Mouse (Mus musculus) midbrain, postnatal 0 days (tissue): ENCODE measurements around the gene Rab31. TPM values are rescaled to one million over a fixed set of nuclear protein-coding genes. Genes with fewer than 3 reads are reported as not detected.

Experiments used
- ATAC-seq: fragments of 200-750 bp; cut with Nextera tagmentation; 2 replicates; pipeline ENCODE4 v1.8.0; 2017; ENCODE audit warnings: moderate number of reproducible peaks, mild to moderate bottlenecking, moderate TSS enrichment, moderate library complexity; ENCODE audit not compliant: low FRiP score
- DNase-seq: peaks from one replicate; pipeline ENCODE4 v3.0.0-alpha.2; 2015; ENCODE audit warnings: low spot score
- H3K27ac ChIP-seq: fragments of 300-500 bp; sonication (generic); 2 replicates; pipeline ENCODE4 v1.5.1; 2014; ENCODE audit warnings: low read depth, mild to moderate bottlenecking, low read length, mixed read lengths
- H3K27me3 ChIP-seq: fragments of 300-500 bp; sonication (generic); 2 replicates; pipeline ENCODE4 v1.6.1; 2014; ENCODE audit warnings: low read length, control low read depth, mixed read lengths; ENCODE audit not compliant: insufficient read depth
- H3K36me3 ChIP-seq: fragments of 300-500 bp; sonication (generic); 2 replicates; pipeline ENCODE4 v1.6.1; 2014; ENCODE audit warnings: low read length, control low read depth, mixed read lengths; ENCODE audit not compliant: insufficient read depth
- H3K4me1 ChIP-seq: fragments of 300-500 bp; sonication (generic); 2 replicates; pipeline ENCODE4 v1.6.1; 2014; ENCODE audit warnings: mild to moderate bottlenecking, control low read depth, antibody characterized with exemption, low read length, mixed read lengths; ENCODE audit not compliant: insufficient read depth
- H3K4me2 ChIP-seq: fragments of 300-500 bp; sonication (generic); 2 replicates; pipeline ENCODE4 v1.6.1; 2014; ENCODE audit warnings: low read depth, mild to moderate bottlenecking, low read length, mixed read lengths; ENCODE audit not compliant: poor library complexity, severe bottlenecking
- H3K4me3 ChIP-seq: fragments of 300-500 bp; sonication (generic); 2 replicates; pipeline ENCODE4 v1.5.1; 2014; ENCODE audit warnings: low read depth, mild to moderate bottlenecking, low read length, moderate library complexity
- H3K9ac ChIP-seq: fragments of 300-500 bp; sonication (generic); replicated peaks from 2 replicates; pipeline ENCODE4 v1.6.1; 2014; ENCODE audit warnings: mild to moderate bottlenecking, low read length, moderate library complexity, mixed read lengths; ENCODE audit not compliant: poor library complexity, severe bottlenecking
- H3K9me3 ChIP-seq: fragments of 300-500 bp; sonication (generic); 2 replicates; pipeline ENCODE4 v1.6.1; 2016; ENCODE audit warnings: low read length, control low read depth
- CTCF ChIP-seq: IDR thresholded peaks from 2 replicates; pipeline ENCODE4 v1.5.1; 2016; ENCODE audit warnings: antibody characterized with exemption, mild to moderate bottlenecking
- WGBS: fragments of 180-500 bp; shearing (Covaris S2); extraction: QIAGEN DNeasy Blood & Tissue Kit; methylation state at CpG from one replicate; pipeline ENCODE4 v1.1.7; 2014; 5-methylcytosine and 5-hydroxymethylcytosine counted together
- polyA plus RNA-seq: library from polyadenylated mRNA; unstranded; fragments of >200 nt; fragmentation: Nextera tagmentation; extraction: Ambion mirVana; gene quantifications from 2 replicates; pipeline ENCODE4 v1.2.1, GENCODE M21; 2015
- total RNA-seq: library from RNA; depleted of rRNA; stranded (reverse); fragments of >200 nt; gene quantifications from 2 replicates; pipeline ENCODE4 v1.2.3, GENCODE M21; 2014; rRNA removed

Rab31 gene
- total RNA-seq (81.1 and 88.1 TPM in 2 replicates), polyA plus RNA-seq (66.8 and 67.6 TPM in 2 replicates)

DNA sequence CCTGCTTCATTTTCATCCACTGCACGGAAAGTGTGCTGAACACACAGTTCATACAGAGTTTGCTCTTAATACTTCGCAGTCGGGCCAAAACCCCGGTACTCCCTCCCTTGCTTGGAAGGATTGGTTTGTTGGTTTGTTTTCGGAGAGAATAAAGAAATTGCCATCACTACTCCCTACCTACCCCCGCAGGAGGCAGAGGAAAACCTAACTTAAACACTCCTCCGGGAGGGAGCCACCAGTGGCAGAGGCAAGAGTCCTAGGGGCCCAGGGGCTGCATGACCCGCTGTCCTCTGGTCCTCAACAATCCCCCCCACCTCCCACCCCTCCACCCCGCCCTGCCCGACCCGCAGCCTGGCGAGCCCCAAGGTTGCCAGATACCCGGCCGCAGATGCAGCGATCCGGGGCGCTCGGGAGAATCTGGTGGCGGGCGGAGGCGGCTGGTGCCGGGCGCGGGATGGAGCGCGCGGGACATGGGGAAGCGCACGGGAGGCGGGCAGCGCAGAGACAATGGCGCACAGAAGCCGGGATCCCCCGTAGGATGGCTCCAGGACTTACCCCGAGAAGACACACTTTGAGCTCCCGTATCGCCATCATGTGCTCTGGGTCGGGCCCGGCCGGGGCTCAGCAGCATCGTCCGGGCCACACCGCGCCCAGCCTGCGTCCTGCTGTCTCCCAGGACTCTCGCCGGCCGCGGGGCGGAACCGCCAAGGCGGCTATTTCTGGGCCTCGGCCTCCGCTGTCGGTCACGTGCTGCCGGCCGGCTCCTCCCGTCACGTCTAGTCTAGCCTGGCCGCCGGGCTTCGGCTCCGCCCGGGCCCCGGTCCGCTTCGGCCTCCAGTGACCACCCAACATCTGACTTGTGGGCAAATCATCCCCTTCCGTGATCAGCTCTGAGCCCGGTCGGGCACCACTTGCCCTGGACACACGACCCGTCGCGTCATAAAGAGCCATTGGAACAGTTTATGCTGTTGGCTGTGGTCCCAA, at the start of gene Rab31:
Gene Rab31, minus strand, starts transcription at position 802 of the 984 bp plus-strand sequence.
- Histone ChIP-seq H3K4me3 (peak within 1 kb of the TSS; percentile 89), H3K36me3 (no peaks in the 10 kb centered on the region), H3K4me1 (peaks cover 13% of the 10 kb centered on the region), H3K27me3 (no peaks in the 10 kb centered on the region), H3K9ac (peak within 1 kb of the TSS; percentile 84), H3K9me3 (no peaks in the 10 kb centered on the region), H3K27ac (peak within 1 kb of the TSS; percentile 70), H3K4me2 (peak within 1 kb of the TSS; percentile 94)
- peak; percentile 63 for DNase-seq
- peak; percentile 80 for ATAC-seq
- TF ChIP-seq CTCF, result no peak
- WGBS, result under 1% methylated on average over 74 of the region's 75 CpGs

DNA sequence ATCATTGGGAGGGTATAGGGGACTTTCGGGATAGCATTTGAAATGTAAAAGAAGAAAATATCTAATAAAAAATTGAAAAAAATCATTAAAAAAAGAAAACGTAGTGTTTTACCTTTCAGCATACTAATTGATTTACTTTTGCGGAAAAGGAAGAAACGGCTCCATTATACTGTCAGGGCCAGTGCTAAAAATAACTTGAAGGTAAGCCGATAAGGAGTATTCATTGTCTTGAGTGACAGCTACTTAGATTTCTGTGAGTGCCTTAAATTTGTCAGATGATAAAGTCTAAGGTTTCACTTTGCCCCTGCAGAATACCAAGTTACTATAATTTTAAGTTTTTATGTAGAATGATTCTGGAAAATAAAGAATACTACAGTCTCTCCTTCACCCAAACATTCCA, 47.6 kb upstream of the Rab31 start:
- Histone ChIP-seq H3K4me2 (no peak overlapping the region), H3K27me3 (no peaks in the 10 kb centered on the region), H3K9ac (no peak overlapping the region), H3K36me3 (peaks cover 18% of the 10 kb centered on the region), H3K4me1 (no peaks in the 10 kb centered on the region), H3K9me3 (no peaks in the 10 kb centered on the region), H3K4me3 (no peak overlapping the region), H3K27ac (no peak overlapping the region)
- TF ChIP-seq CTCF, result no peak
- no peak for DNase-seq
- WGBS, result 76% methylated on average over 5 of the region's 5 CpGs
- no peak for ATAC-seq

DNA sequence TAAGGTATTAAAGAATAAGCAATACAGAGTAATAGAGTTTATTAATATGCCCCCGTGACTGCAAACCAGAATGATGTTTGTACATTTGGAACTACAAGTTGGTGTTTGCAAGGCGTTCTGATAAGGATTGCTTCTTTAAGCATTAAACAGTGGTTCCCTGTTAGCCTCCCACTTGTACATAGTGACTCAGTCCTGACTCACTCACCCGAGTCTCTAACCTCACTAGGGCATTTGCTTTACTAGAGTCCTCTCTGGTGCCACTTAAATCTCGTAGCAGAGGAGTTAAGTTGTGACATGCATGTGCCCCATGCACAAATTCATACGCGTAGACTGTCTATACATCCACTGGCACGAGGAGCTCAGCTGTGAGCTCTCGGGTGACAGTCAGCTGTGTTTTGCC, 41.2 kb upstream of the Rab31 start:
- Histone ChIP-seq H3K27me3 (no peaks in the 10 kb centered on the region), H3K4me3 (no peak overlapping the region), H3K4me2 (no peak overlapping the region), H3K27ac (no peak overlapping the region), H3K9me3 (no peaks in the 10 kb centered on the region), H3K9ac (no peak overlapping the region), H3K36me3 (peaks cover 43% of the 10 kb centered on the region; the same call in 1 of the 2 replicates), H3K4me1 (no peaks in the 10 kb centered on the region)
- ATAC-seq (no peak), DNase-seq (no peak)
- 96% methylated on average over 8 of the region's 8 CpGs for WGBS
- TF ChIP-seq CTCF, result no peak

DNA sequence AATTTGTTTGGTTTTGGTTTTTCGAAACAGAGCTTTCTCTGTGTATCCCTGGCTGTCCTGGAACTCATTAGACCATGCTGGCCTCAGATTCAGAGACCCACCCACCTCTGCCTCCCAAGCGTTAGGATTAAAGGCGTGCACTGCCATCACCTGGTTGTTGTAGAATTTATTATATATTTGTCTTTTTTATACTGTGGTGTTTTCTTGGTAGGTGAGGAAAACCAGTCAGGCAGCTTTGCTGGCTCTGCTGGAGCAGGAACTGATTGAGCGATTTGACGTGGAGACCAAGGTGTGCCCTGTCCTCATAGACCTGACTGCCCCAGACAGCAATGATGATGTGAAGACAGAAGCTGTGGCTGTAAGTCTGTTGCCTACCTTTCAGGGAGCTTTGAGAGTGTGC, 38.5 kb upstream of the Rab31 start:
- no peak overlapping the region for H3K9ac ChIP-seq
- no peak for DNase-seq
- H3K4me3 ChIP-seq, result no peak overlapping the region
- H3K4me2 ChIP-seq, result no peak overlapping the region
- H3K36me3 ChIP-seq, result peaks cover 34% of the 10 kb centered on the region; the same call in 1 of the 2 replicates
- TF ChIP-seq CTCF, result peak; percentile 22; the same call in 1 of the 2 replicates
- H3K27ac ChIP-seq, result no peak overlapping the region
- H3K4me1 ChIP-seq, result no peaks in the 10 kb centered on the region
- H3K9me3 ChIP-seq, result no peaks in the 10 kb centered on the region
- no peaks in the 10 kb centered on the region for H3K27me3 ChIP-seq
- WGBS, result 91% methylated on average over 5 of the region's 5 CpGs
- ATAC-seq, result no peak

DNA sequence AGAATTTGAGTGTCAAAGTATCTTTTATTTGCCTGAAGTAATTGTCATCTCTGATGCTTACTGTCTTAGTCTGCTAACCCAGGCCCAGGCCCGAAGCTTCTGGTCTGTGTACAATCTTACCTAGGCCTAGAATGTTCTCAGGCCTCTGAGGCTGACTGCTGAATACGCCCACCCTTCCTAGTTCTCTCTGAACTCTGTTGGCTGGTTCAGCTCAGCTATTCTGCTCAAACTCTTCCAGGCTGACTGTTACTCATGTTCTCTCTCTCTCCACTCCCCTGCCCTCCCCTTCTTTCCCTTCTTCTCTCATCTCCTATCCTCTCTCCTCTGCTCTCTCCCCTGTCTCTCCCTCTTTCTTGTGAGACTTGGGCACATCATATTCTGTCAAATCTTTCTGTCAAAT, 33.9 kb upstream of the Rab31 start:
- no peak overlapping the region for H3K4me3 ChIP-seq
- H3K4me2 ChIP-seq, result no peak overlapping the region
- no peak for TF ChIP-seq CTCF
- no peaks in the 10 kb centered on the region for H3K9me3 ChIP-seq
- H3K36me3 ChIP-seq, result peaks cover 10% of the 10 kb centered on the region
- no peak overlapping the region for H3K9ac ChIP-seq
- ATAC-seq (no peak), DNase-seq (no peak)
- H3K27me3 ChIP-seq, result no peaks in the 10 kb centered on the region
- no peaks in the 10 kb centered on the region for H3K4me1 ChIP-seq
- no peak overlapping the region for H3K27ac ChIP-seq
- 80% methylated on average over 2 of the region's 2 CpGs for WGBS

DNA sequence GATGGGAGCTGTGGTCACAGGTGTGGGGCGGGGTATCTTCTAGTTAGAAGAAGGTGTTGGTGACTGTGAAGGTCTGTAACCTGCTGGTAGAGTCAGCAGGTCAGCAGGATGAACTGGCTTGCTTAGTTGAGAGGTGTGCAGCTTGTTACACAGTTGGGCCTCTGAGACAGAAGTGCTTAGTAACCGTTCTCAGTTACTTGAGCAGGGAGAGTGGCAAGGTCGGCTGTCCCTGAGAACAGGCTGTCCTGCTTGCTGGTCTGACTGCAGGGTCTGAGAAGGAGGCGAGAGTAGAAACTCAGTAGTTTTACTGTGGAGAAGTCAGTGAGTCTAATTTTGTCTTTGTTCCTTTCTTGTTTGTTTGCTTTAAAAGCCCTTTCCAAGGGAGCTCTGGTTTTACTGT, 33.4 kb upstream of the Rab31 start:
- WGBS, result 70% methylated on average over 4 of the region's 4 CpGs
- Histone ChIP-seq H3K9ac (no peak overlapping the region), H3K36me3 (peaks cover 6% of the 10 kb centered on the region), H3K4me2 (no peak overlapping the region), H3K9me3 (no peaks in the 10 kb centered on the region), H3K4me1 (no peaks in the 10 kb centered on the region), H3K4me3 (no peak overlapping the region), H3K27me3 (no peaks in the 10 kb centered on the region), H3K27ac (no peak overlapping the region)
- DNase-seq (no peak), ATAC-seq (no peak)
- no peak for TF ChIP-seq CTCF
